Mouse (Mus musculus): ENCODE measurements around the gene Smdt1.

GRCm38 (mm10) chr15:82294059-82294458 lies 44.7 kb upstream of the Smdt1 start:
- TF ChIP-seq CTCF (IDR thresholded peaks at IDR 0.05; ENCODE audit: control insufficient read depth, insufficient read depth, insufficient read length) = no peak
- no peak for TF ChIP-seq MAX (IDR thresholded peaks at IDR 0.05)
- TF ChIP-seq USF1 (IDR thresholded peaks at IDR 0.05; ENCODE audit: low read depth) = no peak
- TF ChIP-seq CEBPB (IDR thresholded peaks at IDR 0.05; ENCODE audit: low read depth) = no peak
- no peak for TF ChIP-seq FOSL1 (IDR thresholded peaks at IDR 0.05; ENCODE audit: insufficient read depth, low read length, poor library complexity, severe bottlenecking)

Measured in C2C12 (cell line).